ENCODE assay signal across 12 mouse cellular contexts in genomic region chr4:76179497-76179896, GRCm38 (mm10).
DNase-seq lines count a peak whose midpoint lies in the region; ATAC-seq lines count a peak whose summit lies in the region.
"Had no signal": no experiment of that assay in that cellular context is flagged by ENCODE, and none has a peak within 500 bp of the region (broad histone marks: within the 10 kb centered on the region; RNA-seq: fewer than 3 reads in every experiment).

No protein-coding gene starts in this region.

- no peaks in the 10 kb centered on the region for H3K9me3 ChIP-seq in kidney, embryonic 16.5 days (ENCODE audit: low read length)
- H3K9me3 ChIP-seq: liver, embryonic 15.5 days had no signal

- 45% methylated on average over 8 of the region's 8 CpGs for WGBS in kidney, embryonic 16.5 days

- H3K9ac ChIP-seq in kidney, embryonic 16.5 days (replicated peaks; ENCODE audit: low read length): no peak overlapping the region
- H3K9ac ChIP-seq: liver, embryonic 15.5 days had no signal

- H3K4me3 ChIP-seq in kidney, embryonic 16.5 days (ENCODE audit: low read length): no peak overlapping the region
- H3K4me3 ChIP-seq: liver, embryonic 15.5 days had no signal

- intact Hi-C loops in left cerebral cortex, postnatal 4 days (cut with DNase I): no loop called here

- peaks cover 6% of the 10 kb centered on the region; the same call in 1 of the 2 replicates for H3K4me1 ChIP-seq in kidney, embryonic 16.5 days (ENCODE audit: insufficient read depth, low read length)
- H3K4me1 ChIP-seq: liver, embryonic 15.5 days had no signal

- peak; percentile 4 for DNase-seq in adrenal gland, postnatal 14 days
- DNase-seq in adrenal gland, postnatal 10 days: no peak
- DNase-seq in left cerebral cortex, postnatal 4 days: peak; percentile 1
- no peak for DNase-seq in left cerebral cortex, adult 9 months (ENCODE audit: low spot score in 2 of 2)
- DNase-seq in neural tube, embryonic 10.5 days (ENCODE audit: extremely low spot score, low spot score): peak; percentile 14
- no peak for DNase-seq in thymus, postnatal 10 days (ENCODE audit: low spot score in 2 of 2)
- DNase-seq: cerebellum, adult 11 months; gastrocnemius, postnatal 14 days; thymus, postnatal 4 days had no signal

- no peak overlapping the region for H3K27ac ChIP-seq in kidney, embryonic 16.5 days (ENCODE audit: low read length)
- H3K27ac ChIP-seq: liver, embryonic 15.5 days had no signal

- ATAC-seq in kidney, embryonic 16.5 days (ENCODE audit: low FRiP score, low TSS enrichment): 0 out of 2 replicates have a peak, but pooled peaks have one; percentile 39
- ATAC-seq in frontal cortex, adult (ENCODE audit: low TSS enrichment): no peak

- no peak overlapping the region for H3K4me2 ChIP-seq in kidney, embryonic 16.5 days (replicated peaks; ENCODE audit: low read depth, low read length)
- H3K4me2 ChIP-seq: liver, embryonic 15.5 days had no signal

- H3K27me3 ChIP-seq in kidney, embryonic 16.5 days (ENCODE audit: insufficient read depth, low read length): no peaks in the 10 kb centered on the region
- H3K27me3 ChIP-seq: liver, embryonic 15.5 days had no signal

- H3K36me3 ChIP-seq in kidney, embryonic 16.5 days (ENCODE audit: insufficient read depth, low read length): no peaks in the 10 kb centered on the region
- H3K36me3 ChIP-seq: liver, embryonic 15.5 days had no signal

Comparison
In these comparisons a context has a peak if more than half of its experiments do, and no peak if none do; other contexts are left out.
1. DNase-seq: peak in adrenal gland, postnatal 14 days (single experiment), left cerebral cortex, postnatal 4 days (single experiment) and neural tube, embryonic 10.5 days (single experiment); none in adrenal gland, postnatal 10 days (single experiment), left cerebral cortex, adult 9 months (0 of 2) and thymus, postnatal 10 days (0 of 2).